Mouse (Mus musculus) neural tube, embryonic 14.5 days (tissue): ENCODE measurements around the gene Unc45b. TPM values are rescaled to one million over a fixed set of nuclear protein-coding genes. Genes with fewer than 3 reads are reported as not detected.

ENCODE experiments used
- ATAC-seq: fragments of 200-750 bp; cut with Nextera tagmentation; 2 replicates; pipeline ENCODE4 v1.8.0; 2017; ENCODE audit warnings: low read depth, mild to moderate bottlenecking, moderate TSS enrichment, moderate library complexity
- H3K27ac ChIP-seq: fragments of 300-500 bp; sonication (generic); 2 replicates; pipeline ENCODE4 v1.5.1; 2014; ENCODE audit warnings: low read depth, mild to moderate bottlenecking, control low read depth, low read length, moderate library complexity, mixed read lengths
- H3K27me3 ChIP-seq: fragments of 300-500 bp; sonication (generic); 2 replicates; pipeline ENCODE4 v1.6.1; 2014; ENCODE audit warnings: low read length; ENCODE audit not compliant: control insufficient read depth, insufficient read depth
- H3K36me3 ChIP-seq: fragments of 300-500 bp; sonication (generic); 2 replicates; pipeline ENCODE4 v1.6.1; 2014; ENCODE audit warnings: low read length, mixed read lengths; ENCODE audit not compliant: control insufficient read depth, insufficient read depth
- H3K4me1 ChIP-seq: fragments of 300-500 bp; sonication (generic); 2 replicates; pipeline ENCODE4 v1.6.1; 2014; ENCODE audit warnings: low read length; ENCODE audit not compliant: control insufficient read depth, insufficient read depth
- H3K4me2 ChIP-seq: fragments of 300-500 bp; sonication (generic); 2 replicates; pipeline ENCODE4 v1.6.1; 2014; ENCODE audit warnings: mild to moderate bottlenecking, low read depth, low read length, control low read depth
- H3K4me3 ChIP-seq: fragments of 300-500 bp; sonication (generic); 2 replicates; pipeline ENCODE4 v1.5.1; 2014; ENCODE audit warnings: low read depth, low read length, control low read depth, mixed read lengths
- H3K9ac ChIP-seq: fragments of 300-500 bp; sonication (generic); replicated peaks from 2 replicates; pipeline ENCODE4 v1.6.1; 2014; ENCODE audit warnings: low read depth, mild to moderate bottlenecking, control low read depth, low read length, mixed read lengths
- H3K9me3 ChIP-seq: fragments of 300-500 bp; sonication (generic); 2 replicates; pipeline ENCODE4 v1.6.1; 2016; ENCODE audit warnings: low read length; ENCODE audit not compliant: control insufficient read depth
- WGBS: fragments of 180-500 bp; shearing (Covaris S2); extraction: QIAGEN DNeasy Blood & Tissue Kit; methylation state at CpG from one replicate; pipeline ENCODE4 v1.1.7; 2014; 5-methylcytosine and 5-hydroxymethylcytosine counted together
- polyA plus RNA-seq: library from polyadenylated mRNA; unstranded; fragments of >200 nt; fragmentation: Nextera tagmentation; extraction: Ambion mirVana; gene quantifications from 2 replicates; pipeline ENCODE4 v1.2.1, GENCODE M21; 2014

Gene Unc45b
- polyA plus RNA-seq, result 0.92 and 1.2 TPM in 2 replicates

DNA sequence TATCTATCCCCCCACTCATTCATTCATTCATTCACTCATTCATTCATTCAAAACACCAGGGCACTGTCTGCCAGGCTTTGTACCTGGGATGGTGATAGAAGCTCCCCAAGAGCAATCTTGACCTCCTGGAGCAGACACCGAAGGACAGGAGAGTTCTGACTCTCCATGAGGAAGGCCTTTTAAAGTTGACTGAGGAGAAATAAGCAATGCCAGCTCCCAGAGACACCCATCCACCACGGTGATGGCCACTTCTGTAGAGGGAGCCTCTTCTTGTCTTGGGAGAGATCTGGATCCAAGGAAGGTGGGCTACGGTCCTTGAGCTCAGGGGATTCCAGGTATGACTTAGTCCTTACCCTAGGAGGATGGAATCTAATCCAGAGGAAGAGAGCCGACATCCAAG, at the start of gene Unc45b:
Gene Unc45b, plus strand, starts transcription at position 301 of the 400 bp plus-strand sequence.
- WGBS, result 91% methylated on average over 4 of the region's 4 CpGs
- H3K9ac ChIP-seq, result no peak within 1 kb of the TSS

DNA sequence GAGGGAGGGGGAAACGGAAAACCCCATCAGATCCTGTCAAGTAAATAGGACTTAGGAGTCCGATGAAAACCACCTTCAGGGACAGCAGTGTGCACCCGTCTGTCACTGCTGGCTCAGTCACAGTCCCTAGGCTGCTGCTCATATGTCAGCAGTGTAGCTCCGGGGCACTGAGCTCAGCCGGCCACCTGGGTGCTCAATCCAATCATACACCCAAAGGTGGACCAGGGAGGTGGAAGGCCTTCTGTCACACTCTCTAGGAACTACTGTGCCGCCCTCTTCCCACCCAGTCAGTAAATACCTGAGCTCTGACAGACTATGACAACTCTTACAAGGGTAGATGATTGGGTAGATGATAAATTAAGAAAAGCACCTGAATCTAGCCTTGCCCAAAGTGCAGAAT, 49.6 kb upstream of the Unc45b start:
- Histone ChIP-seq H3K4me1 (peaks cover 7% of the 10 kb centered on the region; the same call in 1 of the 2 replicates), H3K27me3 (no peaks in the 10 kb centered on the region), H3K9me3 (no peaks in the 10 kb centered on the region), H3K9ac (no peak overlapping the region), H3K4me3 (no peak overlapping the region), H3K4me2 (no peak overlapping the region), H3K27ac (no peak overlapping the region), H3K36me3 (no peaks in the 10 kb centered on the region)
- ATAC-seq, result no peak
- 81% methylated on average over 6 of the region's 6 CpGs for WGBS

More for the DNA sequence above, at the start of gene Unc45b:
- H3K36me3 ChIP-seq, result 0 out of 2 replicates have a peak, but pooled peaks cover 4% of the 10 kb centered on the region
- no peak within 1 kb of the TSS for H3K27ac ChIP-seq
- peaks cover 5% of the 10 kb centered on the region; the same call in 1 of the 2 replicates for H3K4me1 ChIP-seq
- no peak within 1 kb of the TSS for H3K4me3 ChIP-seq
- no peak for ATAC-seq
- H3K9me3 ChIP-seq, result no peaks in the 10 kb centered on the region
- H3K4me2 ChIP-seq, result no peak within 1 kb of the TSS
- no peaks in the 10 kb centered on the region for H3K27me3 ChIP-seq

DNA sequence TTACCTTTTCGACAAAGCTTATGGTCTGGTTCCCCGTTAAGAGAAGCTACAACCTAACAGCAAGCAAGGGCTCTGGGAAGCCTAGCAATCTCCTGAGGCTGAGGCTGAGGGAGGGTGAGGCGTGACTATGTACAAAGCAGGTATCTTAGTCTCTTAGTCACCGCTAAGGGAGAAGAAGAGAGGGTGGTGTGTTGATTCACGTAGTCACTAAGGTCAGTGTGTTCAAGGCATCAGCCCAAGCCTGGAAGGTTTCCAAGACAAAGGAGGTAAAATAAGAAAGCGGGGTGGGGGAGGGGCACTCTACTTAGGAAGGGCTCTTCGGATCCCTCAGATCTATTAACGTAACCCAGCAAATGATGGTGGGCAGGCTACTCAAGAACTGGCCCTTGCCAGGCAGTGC, 48.8 kb upstream of the Unc45b start:
- Histone ChIP-seq H3K4me1 (peaks cover 5% of the 10 kb centered on the region; the same call in 1 of the 2 replicates), H3K9me3 (no peaks in the 10 kb centered on the region), H3K36me3 (no peaks in the 10 kb centered on the region), H3K4me3 (no peak overlapping the region), H3K4me2 (no peak overlapping the region), H3K27me3 (no peaks in the 10 kb centered on the region), H3K27ac (no peak overlapping the region), H3K9ac (no peak overlapping the region)
- ATAC-seq, result no peak
- WGBS, result 70% methylated on average over 8 of the region's 8 CpGs

DNA sequence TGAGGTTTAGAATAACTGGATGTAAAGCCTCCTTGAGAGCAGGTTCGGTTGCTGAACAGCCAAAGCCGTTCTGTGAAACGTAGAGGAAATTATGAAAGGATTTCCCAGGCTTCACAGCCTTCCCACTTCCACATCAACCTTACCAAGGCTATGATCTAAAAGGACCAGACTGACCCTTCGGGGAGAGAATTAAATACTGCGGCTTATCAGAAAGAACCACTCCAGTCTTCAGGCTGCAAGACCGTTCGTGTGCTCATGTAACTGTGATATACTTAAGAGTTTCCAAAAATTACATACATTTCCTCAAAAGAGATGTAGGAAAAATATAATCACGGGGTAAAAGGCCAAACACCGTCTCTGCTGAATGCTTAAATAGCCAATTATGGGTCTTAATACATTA, 47.7 kb upstream of the Unc45b start:
- Histone ChIP-seq H3K36me3 (no peaks in the 10 kb centered on the region), H3K4me3 (no peak overlapping the region), H3K4me1 (peaks cover 5% of the 10 kb centered on the region; the same call in 1 of the 2 replicates), H3K27me3 (no peaks in the 10 kb centered on the region), H3K9me3 (no peaks in the 10 kb centered on the region), H3K4me2 (no peak overlapping the region), H3K9ac (no peak overlapping the region), H3K27ac (no peak overlapping the region)
- 72% methylated on average over 9 of the region's 9 CpGs for WGBS
- ATAC-seq, result no peak

DNA sequence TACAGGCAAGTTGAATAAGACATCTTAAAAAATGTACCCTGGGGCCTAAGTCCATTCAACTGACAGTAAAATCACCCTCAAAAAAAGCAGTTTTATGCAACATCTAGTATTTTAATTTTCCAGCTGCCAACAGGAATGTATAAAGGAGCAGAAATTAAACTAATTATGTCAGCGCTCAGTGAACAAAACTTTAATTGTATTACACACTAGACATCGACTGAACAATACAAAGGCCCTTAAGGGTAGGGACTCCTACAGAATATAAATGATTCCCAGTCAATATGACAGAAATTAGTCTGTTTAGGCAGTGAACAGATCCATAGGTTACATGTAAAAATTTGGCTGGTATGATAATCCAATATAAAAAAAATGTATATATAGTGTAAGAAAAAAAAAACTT, 47.3 kb upstream of the Unc45b start:
- 35% methylated on average over 2 of the region's 2 CpGs for WGBS
- Histone ChIP-seq H3K4me2 (no peak overlapping the region), H3K9ac (no peak overlapping the region), H3K9me3 (no peaks in the 10 kb centered on the region), H3K4me1 (peaks cover 5% of the 10 kb centered on the region; the same call in 1 of the 2 replicates), H3K27me3 (no peaks in the 10 kb centered on the region), H3K36me3 (no peaks in the 10 kb centered on the region), H3K4me3 (no peak overlapping the region), H3K27ac (no peak overlapping the region)
- no peak for ATAC-seq

DNA sequence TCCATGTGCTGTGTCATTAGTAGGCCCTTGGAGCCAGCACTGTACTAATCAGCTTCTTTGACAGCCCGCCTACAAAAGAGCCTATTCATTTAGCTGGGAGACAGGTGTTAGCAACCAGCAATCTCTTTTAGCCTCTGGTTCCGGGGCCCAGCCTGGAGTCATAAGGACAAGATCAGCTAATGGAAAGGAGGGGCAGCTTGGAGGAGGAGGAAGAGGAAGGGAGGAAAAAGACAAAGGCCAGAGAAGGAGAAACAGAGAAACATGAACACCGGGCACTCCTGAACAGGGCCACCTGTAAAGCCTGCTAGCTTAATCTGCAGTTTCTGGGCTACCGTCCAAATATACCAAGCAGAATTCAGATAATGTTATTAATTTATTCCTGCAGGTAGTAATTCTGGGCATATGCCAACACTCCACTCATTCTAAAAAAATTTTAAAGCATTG, 46.8 kb upstream of the Unc45b start:
- H3K27me3 ChIP-seq, result no peaks in the 10 kb centered on the region
- WGBS, result 39% methylated on average over 4 of the region's 4 CpGs
- ATAC-seq, result no peak
- H3K27ac ChIP-seq, result no peak overlapping the region
- H3K9me3 ChIP-seq, result no peaks in the 10 kb centered on the region
- no peak overlapping the region for H3K4me2 ChIP-seq
- no peak overlapping the region for H3K4me3 ChIP-seq
- 0 out of 2 replicates have a peak overlapping the region, but pooled peaks have one; percentile 7 for H3K9ac ChIP-seq
- peaks cover 5% of the 10 kb centered on the region; the same call in 1 of the 2 replicates for H3K4me1 ChIP-seq
- no peaks in the 10 kb centered on the region for H3K36me3 ChIP-seq

DNA sequence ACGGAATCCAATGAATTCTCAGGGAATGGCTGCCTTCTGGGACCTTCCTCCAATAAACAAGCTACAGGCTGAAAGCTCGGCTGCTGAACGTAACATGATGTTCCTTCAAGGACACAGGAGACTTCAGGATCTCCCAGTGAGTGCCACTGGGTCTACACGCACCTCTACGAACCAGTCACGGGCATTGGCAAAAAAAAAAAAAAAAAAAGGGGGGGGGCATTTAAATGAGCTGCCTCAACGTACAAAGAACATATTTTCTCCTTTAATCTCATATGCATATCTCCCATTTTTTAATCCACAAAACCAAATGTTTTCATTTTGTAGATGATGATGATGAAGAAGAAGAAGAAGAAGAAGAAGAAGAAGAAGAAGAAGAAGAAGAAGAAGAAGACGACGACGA, 44.4 kb upstream of the Unc45b start:
- ATAC-seq, result no peak
- H3K36me3 ChIP-seq, result no peaks in the 10 kb centered on the region
- no peaks in the 10 kb centered on the region for H3K9me3 ChIP-seq
- 84% methylated on average over 10 of the region's 10 CpGs for WGBS
- H3K4me3 ChIP-seq, result no peak overlapping the region
- no peaks in the 10 kb centered on the region for H3K27me3 ChIP-seq
- H3K4me1 ChIP-seq, result peaks cover 5% of the 10 kb centered on the region; the same call in 1 of the 2 replicates
- H3K27ac ChIP-seq, result no peak overlapping the region
- H3K9ac ChIP-seq, result no peak overlapping the region
- no peak overlapping the region for H3K4me2 ChIP-seq

DNA sequence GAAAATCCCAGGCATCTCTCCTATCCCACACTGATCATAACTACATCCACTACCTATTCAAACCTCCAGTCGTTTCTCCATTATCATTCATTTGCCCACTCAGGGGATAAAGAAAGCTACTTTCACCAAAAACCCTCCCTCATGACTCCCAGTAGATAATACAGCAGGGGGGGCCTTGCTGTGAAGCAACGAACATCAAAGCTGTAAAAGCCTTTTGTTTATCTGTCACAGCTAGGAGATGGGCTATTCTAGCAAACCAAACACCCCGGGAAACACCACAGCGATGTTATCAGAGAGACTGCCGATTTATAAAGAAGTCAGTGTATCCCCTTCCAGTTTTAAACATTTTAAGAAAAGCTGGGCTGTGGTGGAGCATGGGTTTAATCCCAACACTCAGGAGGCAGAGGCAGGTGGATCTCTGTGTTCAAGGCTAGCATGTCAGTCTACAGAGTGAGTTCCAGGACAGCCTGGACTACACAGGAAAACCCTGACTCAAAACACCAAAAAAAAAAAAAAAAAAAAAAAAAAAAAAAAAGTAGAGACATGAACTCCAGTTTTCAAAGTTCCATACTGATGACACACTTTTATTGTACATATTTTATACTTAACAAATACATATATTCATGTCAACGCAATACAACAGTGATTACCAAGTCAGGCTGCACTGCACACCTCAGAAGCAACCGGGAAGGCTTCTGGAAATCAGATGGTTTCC, 43.3 kb upstream of the Unc45b start:
- WGBS, result 25% methylated on average over 7 of the region's 7 CpGs

DNA sequence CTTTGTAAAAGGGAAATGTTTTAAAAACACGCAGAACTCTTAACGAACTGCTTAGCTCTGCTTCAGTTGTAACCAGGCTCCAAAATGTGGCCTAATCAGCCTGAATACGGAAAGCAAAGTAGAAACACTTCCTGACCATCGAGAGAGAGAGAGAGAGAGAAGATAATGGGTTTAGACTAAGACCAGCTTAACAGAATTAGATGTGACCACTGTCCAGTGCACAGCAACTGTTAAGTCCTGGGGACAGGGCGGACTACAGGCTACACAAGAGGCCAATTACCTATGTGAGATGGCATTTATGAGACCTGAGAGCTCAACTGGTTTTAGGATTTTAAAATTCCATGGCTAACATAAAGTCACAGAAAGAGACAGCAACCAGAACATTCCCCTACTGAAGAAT, 42.4 kb upstream of the Unc45b start:
- 84% methylated on average over 5 of the region's 5 CpGs for WGBS
- Histone ChIP-seq H3K36me3 (no peaks in the 10 kb centered on the region), H3K4me1 (peaks cover 5% of the 10 kb centered on the region; the same call in 1 of the 2 replicates), H3K27ac (no peak overlapping the region), H3K27me3 (no peaks in the 10 kb centered on the region), H3K4me2 (no peak overlapping the region), H3K9me3 (no peaks in the 10 kb centered on the region), H3K9ac (no peak overlapping the region), H3K4me3 (no peak overlapping the region)
- ATAC-seq, result no peak

More for the DNA sequence above, 43.3 kb upstream of the Unc45b start:
- Histone ChIP-seq H3K27ac (no peak overlapping the region), H3K36me3 (no peaks in the 10 kb centered on the region), H3K9me3 (no peaks in the 10 kb centered on the region), H3K4me2 (no peak overlapping the region), H3K27me3 (no peaks in the 10 kb centered on the region), H3K9ac (no peak overlapping the region), H3K4me1 (peaks cover 5% of the 10 kb centered on the region; the same call in 1 of the 2 replicates), H3K4me3 (no peak overlapping the region)
- no peak for ATAC-seq
